Mouse (Mus musculus): Measurements from ENCODE around the gene Aqp5. TPM values are rescaled to one million over a fixed set of nuclear protein-coding genes. Genes with fewer than 3 reads are reported as not detected.

Aqp5 gene
- polyA plus RNA-seq, 1 experiment from 2014 or later, result 1.6 TPM

GRCm38 (mm10) chr15:99599245-99600070, 8.9 kb downstream of the Aqp5 start:
- peak overlapping the region; percentile 78 for H3K27ac ChIP-seq
- no peak for DNase-seq (ENCODE audit: low spot score)
- H3K4me1 ChIP-seq (replicated peaks), result peaks cover 79% of the 10 kb centered on the region
- 54% methylated on average over 17 of the region's 17 CpGs for WGBS
- no peaks in the 10 kb centered on the region for H3K9me3 ChIP-seq
- H3K4me3 ChIP-seq, result peak overlapping the region; percentile 4; the same call in 1 of the 2 replicates
- H3K36me3 ChIP-seq, result no peaks in the 10 kb centered on the region
- peaks cover 86% of the 10 kb centered on the region for H3K27me3 ChIP-seq (ENCODE audit: insufficient read depth, poor library complexity, severe bottlenecking)

DNA sequence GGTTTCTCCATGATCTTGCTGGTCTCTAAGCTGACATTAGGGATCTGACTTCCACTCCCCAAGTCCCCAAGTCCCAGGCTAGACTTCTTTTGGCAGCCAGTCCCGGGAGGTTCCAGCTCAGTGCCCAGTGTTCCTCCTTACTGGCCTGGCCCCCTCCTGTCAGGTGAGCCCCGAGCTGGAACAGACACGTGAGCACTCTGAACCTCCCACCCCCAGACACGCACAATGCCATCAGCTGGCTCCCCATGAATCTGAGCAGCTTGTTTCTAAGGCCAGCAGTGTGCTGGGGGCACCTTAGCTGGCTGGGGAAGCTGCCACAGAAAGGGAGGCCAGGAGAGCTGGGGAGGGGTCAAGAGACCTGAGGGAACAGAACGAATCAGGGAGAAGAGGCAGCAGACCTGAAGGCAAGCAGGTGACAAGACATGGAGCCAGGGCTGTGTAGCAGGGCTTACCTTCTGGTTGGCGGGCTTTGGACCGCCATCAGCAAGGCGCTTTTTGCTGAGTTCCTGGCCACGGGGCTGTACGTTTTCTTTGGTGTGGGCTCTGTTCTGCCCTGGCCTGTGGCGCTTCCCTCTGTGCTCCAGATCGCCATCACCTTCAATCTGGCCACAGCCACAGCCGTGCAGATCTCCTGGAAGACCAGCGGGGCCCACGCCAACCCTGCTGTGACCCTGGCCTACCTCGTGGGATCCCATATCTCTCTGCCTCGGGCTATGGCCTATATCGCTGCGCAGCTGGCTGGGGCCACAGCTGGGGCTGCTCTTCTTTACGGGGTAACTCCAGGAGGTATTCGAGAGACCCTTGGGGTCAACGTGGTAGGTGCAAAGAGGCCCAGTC, 10.6 kb downstream of the Aqp5 start, which contains the start of gene Aqp6:
Aqp6 (plus strand) TSS at position 415 of the 837 bp plus-strand sequence.
- Histone ChIP-seq H3K27ac (peak within 1 kb of the TSS; percentile 80), H3K4me1 (replicated peaks) (peaks cover 91% of the 10 kb centered on the region), H3K9me3 (no peaks in the 10 kb centered on the region), H3K4me3 (peak within 1 kb of the TSS; percentile 18; the same call in 1 of the 2 replicates), H3K27me3 (ENCODE audit: insufficient read depth, poor library complexity, severe bottlenecking) (peaks cover 87% of the 10 kb centered on the region), H3K36me3 (no peaks in the 10 kb centered on the region)
- 47% methylated on average over 22 of the region's 22 CpGs for WGBS
- DNase-seq (ENCODE audit: low spot score), result no peak

DNA sequence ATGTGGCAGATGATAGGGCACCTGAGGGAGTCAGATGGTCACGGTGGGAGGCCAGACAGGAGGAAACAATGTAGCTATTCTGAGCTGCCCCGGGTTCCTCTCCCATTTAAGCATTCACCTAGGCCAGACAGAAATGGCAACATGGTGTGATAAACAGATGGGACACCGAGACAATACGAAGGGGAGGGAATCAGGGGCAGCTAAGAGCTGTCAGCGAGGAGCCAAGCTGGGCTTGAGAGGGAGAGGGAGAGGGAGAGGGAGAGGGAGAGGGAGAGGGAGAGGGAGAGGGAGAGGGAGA, 11.2 kb downstream of the Aqp5 start:
- H3K27ac ChIP-seq, result peak overlapping the region; percentile 78
- WGBS, result 22% methylated on average over 5 of the region's 5 CpGs
- H3K4me3 ChIP-seq, result no peak overlapping the region
- no peak for DNase-seq (ENCODE audit: low spot score)
- H3K9me3 ChIP-seq, result no peaks in the 10 kb centered on the region
- no peaks in the 10 kb centered on the region for H3K36me3 ChIP-seq
- H3K4me1 ChIP-seq (replicated peaks), result peaks cover 92% of the 10 kb centered on the region
- peaks cover 89% of the 10 kb centered on the region for H3K27me3 ChIP-seq (ENCODE audit: insufficient read depth, poor library complexity, severe bottlenecking)

DNA sequence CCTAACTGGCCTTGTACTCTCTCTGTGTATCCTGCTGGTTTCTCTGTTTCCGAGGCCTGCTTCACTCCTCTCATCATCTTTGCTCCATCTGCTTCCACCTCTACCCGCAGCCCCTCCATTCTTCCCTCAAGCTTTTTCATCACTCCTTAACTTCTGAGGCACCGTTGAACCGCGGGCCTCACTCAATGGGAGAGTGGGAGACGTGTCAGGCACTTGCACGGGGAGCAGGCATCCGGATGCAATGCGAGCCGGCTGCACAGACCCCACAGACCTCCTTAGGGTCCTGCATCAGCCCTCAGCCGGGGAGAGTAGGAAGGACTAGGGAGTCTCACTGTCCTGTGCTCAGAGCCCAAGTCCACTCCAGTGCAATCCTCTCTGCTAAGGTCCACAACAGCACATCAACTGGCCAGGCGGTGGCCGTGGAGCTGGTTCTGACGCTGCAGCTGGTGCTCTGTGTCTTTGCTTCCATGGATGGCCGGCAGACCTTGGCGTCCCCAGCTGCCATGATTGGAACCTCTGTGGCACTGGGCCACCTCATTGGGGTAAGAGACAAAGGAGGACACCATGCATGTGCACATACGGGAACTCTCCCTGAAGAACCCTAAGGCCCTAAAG, 11.7 kb downstream of the Aqp5 start:
- no peak for DNase-seq (ENCODE audit: low spot score)

DNA sequence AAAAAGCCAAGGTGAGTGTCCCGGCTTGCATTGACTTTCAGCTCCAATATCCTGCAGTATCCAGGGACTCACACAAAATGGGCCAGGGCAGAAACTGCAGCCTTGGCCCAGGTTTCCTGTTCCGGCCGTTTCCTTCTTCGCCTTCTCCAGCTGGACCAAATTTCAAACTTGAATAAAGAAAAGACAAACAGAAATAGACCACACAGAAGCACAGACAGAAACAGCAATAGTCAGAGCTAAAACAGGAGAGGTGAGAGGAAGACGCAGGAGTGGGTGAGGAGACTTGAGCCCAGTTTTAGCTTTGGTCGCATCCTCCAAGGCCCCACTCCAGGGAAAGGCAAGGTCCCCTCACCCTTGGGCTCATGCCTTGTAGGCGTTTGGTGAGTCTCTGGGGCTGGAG, 12.6 kb downstream of the Aqp5 start:
- Histone ChIP-seq H3K9me3 (no peaks in the 10 kb centered on the region), H3K4me1 (replicated peaks) (peaks cover 92% of the 10 kb centered on the region), H3K27ac (peak overlapping the region; percentile 80), H3K27me3 (ENCODE audit: insufficient read depth, poor library complexity, severe bottlenecking) (peaks cover 77% of the 10 kb centered on the region), H3K4me3 (no peak overlapping the region; the same call in 1 of the 2 replicates), H3K36me3 (no peaks in the 10 kb centered on the region)
- WGBS, result 85% methylated on average over 7 of the region's 7 CpGs
- DNase-seq (ENCODE audit: low spot score), result no peak

More for the DNA sequence above, 11.7 kb downstream of the Aqp5 start:
- 71% methylated on average over 17 of the region's 17 CpGs for WGBS
- Histone ChIP-seq H3K4me1 (replicated peaks) (peaks cover 92% of the 10 kb centered on the region), H3K4me3 (no peak overlapping the region), H3K27me3 (ENCODE audit: insufficient read depth, poor library complexity, severe bottlenecking) (peaks cover 86% of the 10 kb centered on the region), H3K27ac (peak overlapping the region; percentile 80), H3K36me3 (no peaks in the 10 kb centered on the region), H3K9me3 (no peaks in the 10 kb centered on the region)

DNA sequence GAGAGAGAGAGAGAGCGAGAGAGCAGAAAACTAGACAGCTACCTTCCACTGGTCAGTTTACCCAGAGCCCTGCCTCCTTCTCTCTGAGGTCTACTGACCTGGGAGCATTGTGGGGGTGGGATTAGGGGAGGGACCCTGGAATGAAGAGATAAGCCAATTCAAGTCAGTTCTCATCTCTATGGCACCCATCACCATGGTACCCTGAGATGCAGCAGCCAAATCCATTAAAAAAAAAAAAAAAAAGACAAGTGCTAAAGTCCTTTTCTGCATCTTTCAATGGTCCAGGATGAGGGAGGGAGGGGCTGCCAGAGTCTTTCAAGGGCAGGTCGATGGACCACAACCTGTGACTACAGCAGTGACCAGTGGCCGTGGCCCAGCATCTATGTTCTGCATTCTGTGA, 15.0 kb downstream of the Aqp5 start:
- Histone ChIP-seq H3K27me3 (ENCODE audit: insufficient read depth, poor library complexity, severe bottlenecking) (peaks cover 70% of the 10 kb centered on the region), H3K4me3 (no peak overlapping the region), H3K27ac (no peak overlapping the region), H3K36me3 (no peaks in the 10 kb centered on the region), H3K4me1 (replicated peaks) (peaks cover 87% of the 10 kb centered on the region), H3K9me3 (no peaks in the 10 kb centered on the region)
- 78% methylated on average over 3 of the region's 3 CpGs for WGBS
- no peak for DNase-seq (ENCODE audit: low spot score)

- Histone ChIP-seq H3K4me1 (replicated peaks) (peaks cover 85% of the 10 kb centered on the region), H3K27ac (peak overlapping the region; percentile 79), H3K36me3 (no peaks in the 10 kb centered on the region), H3K27me3 (ENCODE audit: insufficient read depth, poor library complexity, severe bottlenecking) (peaks cover 61% of the 10 kb centered on the region), H3K9me3 (no peaks in the 10 kb centered on the region), H3K4me3 (no peak overlapping the region)
- DNase-seq (ENCODE audit: low spot score), result no peak
- 39% methylated on average over 5 of the region's 5 CpGs for WGBS
Observed at GRCm38 (mm10) chr15:99606515-99606914, 15.9 kb downstream of the Aqp5 start.

DNA sequence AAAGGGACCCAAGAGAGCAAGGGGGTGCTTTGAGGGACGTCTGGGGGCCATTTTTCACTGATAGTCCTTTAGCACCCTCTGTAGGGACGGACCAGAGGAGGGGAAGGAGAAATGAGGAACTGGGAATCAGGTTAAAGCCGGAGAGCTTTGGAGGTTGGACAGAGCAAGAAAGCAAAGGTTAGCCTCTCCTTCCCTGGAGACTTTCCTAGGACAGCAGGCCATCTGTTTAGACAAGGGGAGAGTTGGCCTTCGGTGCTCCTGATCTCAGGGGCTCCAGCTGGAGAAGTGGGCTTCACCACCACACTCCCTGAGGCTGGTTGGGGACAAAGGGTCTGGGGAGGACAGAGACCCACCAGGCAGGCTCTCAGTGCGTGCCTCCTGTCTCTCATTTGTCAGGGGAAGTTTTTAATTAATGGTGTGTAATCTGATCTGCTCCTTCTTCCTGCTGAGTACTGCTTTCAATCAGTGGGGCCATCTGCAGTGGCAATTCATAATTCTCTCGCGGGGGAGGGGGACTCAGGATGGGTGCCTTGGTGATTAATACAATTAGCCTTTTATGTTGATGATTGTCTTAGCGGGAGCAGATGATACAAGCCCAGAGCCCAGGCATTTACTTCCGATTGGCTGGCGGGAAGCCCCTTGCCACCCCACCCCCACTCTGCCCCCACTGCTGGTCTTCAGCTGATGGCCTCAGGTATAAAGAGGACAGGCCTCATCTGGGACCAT, 17.0 kb downstream of the Aqp5 start:
- Histone ChIP-seq H3K4me3 (no peak overlapping the region), H3K27me3 (ENCODE audit: insufficient read depth, poor library complexity, severe bottlenecking) (peaks cover 56% of the 10 kb centered on the region), H3K4me1 (replicated peaks) (peaks cover 80% of the 10 kb centered on the region), H3K9me3 (no peaks in the 10 kb centered on the region), H3K36me3 (no peaks in the 10 kb centered on the region), H3K27ac (peak overlapping the region; percentile 79)
- peak; percentile 53 for DNase-seq (ENCODE audit: low spot score)
- WGBS, result 20% methylated on average over 10 of the region's 10 CpGs

GRCm38 (mm10) chr15:99608382-99609125, 18.0 kb downstream of the Aqp5 start:
- Histone ChIP-seq H3K27me3 (ENCODE audit: insufficient read depth, poor library complexity, severe bottlenecking) (peaks cover 47% of the 10 kb centered on the region), H3K9me3 (no peaks in the 10 kb centered on the region), H3K27ac (0 out of 2 replicates have a peak overlapping the region, but pooled peaks have one; percentile 53), H3K4me3 (no peak overlapping the region), H3K4me1 (replicated peaks) (peaks cover 70% of the 10 kb centered on the region), H3K36me3 (no peaks in the 10 kb centered on the region)
- no peak for DNase-seq (ENCODE audit: low spot score)
- 88% methylated on average over 13 of the region's 13 CpGs for WGBS

DNA sequence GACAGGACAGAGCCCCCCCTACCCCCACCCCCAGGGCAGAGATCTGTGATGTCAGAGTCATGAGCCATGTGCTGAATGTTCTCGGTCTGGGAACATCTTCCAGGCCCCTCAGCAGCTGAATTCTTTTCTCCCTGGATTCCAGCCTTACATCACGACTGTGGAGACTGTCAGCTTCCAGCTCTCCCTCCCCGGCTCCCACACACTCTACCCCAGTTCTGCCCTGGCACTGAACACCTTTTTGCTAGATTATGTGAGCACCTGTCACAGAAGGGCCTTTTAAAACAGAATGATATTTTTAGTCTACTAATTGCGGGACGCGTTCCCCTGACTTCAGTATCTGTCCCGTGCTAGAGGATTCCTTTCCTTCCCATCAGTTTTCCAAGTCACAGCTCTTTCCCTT, 21.0 kb downstream of the Aqp5 start:
- Histone ChIP-seq H3K27ac (0 out of 2 replicates have a peak overlapping the region, but pooled peaks have one; percentile 16), H3K9me3 (no peaks in the 10 kb centered on the region), H3K27me3 (ENCODE audit: insufficient read depth, poor library complexity, severe bottlenecking) (peaks cover 41% of the 10 kb centered on the region), H3K36me3 (no peaks in the 10 kb centered on the region), H3K4me1 (replicated peaks) (peaks cover 58% of the 10 kb centered on the region), H3K4me3 (no peak overlapping the region)
- DNase-seq (ENCODE audit: low spot score), result no peak
- WGBS, result 73% methylated on average over 7 of the region's 7 CpGs

GRCm38 (mm10) chr15:99614273-99614672, 23.7 kb downstream of the Aqp5 start:
- H3K4me1 ChIP-seq (replicated peaks), result peaks cover 31% of the 10 kb centered on the region
- H3K27ac ChIP-seq, result 0 out of 2 replicates have a peak overlapping the region, but pooled peaks have one; percentile 23
- no peak overlapping the region for H3K4me3 ChIP-seq
- no peaks in the 10 kb centered on the region for H3K9me3 ChIP-seq
- WGBS, result 75% methylated on average over 13 of the region's 13 CpGs
- no peak for DNase-seq (ENCODE audit: low spot score)
- peaks cover 5% of the 10 kb centered on the region for H3K36me3 ChIP-seq
- H3K27me3 ChIP-seq (ENCODE audit: insufficient read depth, poor library complexity, severe bottlenecking), result peaks cover 32% of the 10 kb centered on the region

Measured in hindbrain, embryonic 10.5 days (tissue).